Mouse (Mus musculus) brain, embryonic 14.5 days (tissue): ENCODE data around the gene Znrf3.

Source experiments
- CTCF ChIP-seq: fragments of 200-500 bp; IDR thresholded peaks from 2 replicates; pipeline ENCODE4 v1.5.1; 2012; ENCODE audit warnings: inconsistent platforms, mild to moderate bottlenecking, moderate library complexity, borderline replicate concordance; ENCODE audit not compliant: insufficient read depth, insufficient read length; ENCODE audit errors: extremely low read depth
- POLR2A ChIP-seq: fragments of 200-500 bp; IDR thresholded peaks from 2 replicates; pipeline ENCODE4 v1.6.1; 2012; ENCODE audit warnings: mild to moderate bottlenecking, inconsistent platforms, borderline replicate concordance; ENCODE audit not compliant: poor library complexity, insufficient read depth, insufficient read length, severe bottlenecking; ENCODE audit errors: extremely low read depth

DNA sequence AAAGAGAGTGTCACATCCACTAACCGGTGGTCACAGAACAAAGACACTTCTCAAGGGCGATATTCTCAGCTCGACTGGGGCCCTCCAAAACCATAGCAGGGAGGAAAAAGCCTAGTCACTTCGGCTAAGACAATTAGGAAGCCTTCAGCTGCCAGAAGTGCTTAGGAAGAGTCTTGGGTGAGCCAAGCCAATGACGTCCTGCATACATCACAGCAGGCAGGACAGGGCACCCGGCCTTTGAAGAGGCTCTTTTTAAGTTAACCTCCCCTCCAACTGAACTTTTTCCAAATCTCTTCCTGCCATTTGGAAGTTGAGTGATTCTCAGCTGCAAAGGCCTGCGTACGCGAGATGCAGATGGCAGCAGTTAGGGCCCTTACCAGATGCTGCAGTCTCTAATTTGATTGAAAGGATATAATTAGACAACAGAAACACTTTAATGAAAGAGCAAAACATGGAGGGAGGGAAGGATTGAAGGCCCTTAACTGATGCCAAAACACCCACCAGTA is 189.1 kb downstream of the Znrf3 start:
- TF ChIP-seq POLR2A, result no peak
- no peak for TF ChIP-seq CTCF
